Mouse (Mus musculus) testis, postnatal 14 days (tissue): ENCODE results near the gene Abcb6.

Source experiments
- DNase-seq: peaks from one replicate; pipeline ENCODE4 v3.0.0; 2021; ENCODE audit warnings: low spot score

The Abcb6 gene

DNA sequence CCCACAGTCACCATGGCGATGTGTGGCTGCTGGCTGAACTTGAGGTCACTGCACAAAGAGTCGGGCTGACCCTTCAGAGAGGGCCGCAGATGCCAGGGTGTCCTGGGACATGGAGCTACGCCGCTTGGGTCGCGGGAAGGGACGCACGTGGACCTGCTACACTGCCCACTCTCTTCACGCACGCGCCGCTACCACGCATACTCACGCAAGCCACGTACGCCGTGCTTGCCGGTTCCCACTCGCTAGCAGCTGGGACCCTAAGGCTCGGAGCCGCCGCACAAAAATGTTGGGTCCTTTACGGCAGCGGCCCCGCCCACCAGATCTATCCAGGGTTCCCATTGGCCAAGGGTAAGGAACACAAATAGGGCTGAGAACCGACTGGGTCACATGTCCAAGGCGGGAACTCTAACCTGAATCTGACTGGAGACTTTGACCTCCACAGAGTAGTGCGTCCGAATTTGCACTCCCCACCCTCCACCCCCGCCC, at the start of gene Abcb6:
Gene Abcb6, minus strand, starts transcription at position 288 of the 486 bp plus-strand sequence.
- DNase-seq, result peak; percentile 88

- DNase-seq, result no peak
Observed at GRCm38 (mm10) chr1:75229158-75229557, 49.0 kb upstream of the Abcb6 start.

GRCm38 (mm10) chr1:75227653-75228052, 47.5 kb upstream of the Abcb6 start:
- DNase-seq, result no peak

GRCm38 (mm10) chr1:75226138-75226537, 45.9 kb upstream of the Abcb6 start:
- no peak for DNase-seq

DNA sequence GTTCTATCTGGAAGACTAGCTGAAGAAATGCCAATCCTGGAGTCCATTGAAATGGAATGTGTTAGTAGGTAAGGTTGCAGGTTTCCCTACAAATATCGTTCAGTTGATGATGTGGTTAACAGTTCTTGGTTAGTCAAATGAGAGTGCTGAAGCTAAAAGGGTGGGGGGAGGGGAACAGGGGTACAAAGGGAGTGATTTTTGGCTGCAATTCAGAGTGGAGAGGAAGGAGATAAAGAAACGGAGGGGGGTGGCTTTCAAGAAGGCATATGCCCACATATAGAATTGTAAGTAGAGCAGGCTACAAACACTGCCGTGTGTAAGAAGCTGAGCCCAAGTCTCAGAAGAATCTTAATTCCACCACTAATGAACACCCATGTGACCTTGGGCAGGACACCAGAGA, 45.3 kb upstream of the Abcb6 start:
- no peak for DNase-seq

GRCm38 (mm10) chr1:75223532-75223931, 43.3 kb upstream of the Abcb6 start:
- no peak for DNase-seq

DNA sequence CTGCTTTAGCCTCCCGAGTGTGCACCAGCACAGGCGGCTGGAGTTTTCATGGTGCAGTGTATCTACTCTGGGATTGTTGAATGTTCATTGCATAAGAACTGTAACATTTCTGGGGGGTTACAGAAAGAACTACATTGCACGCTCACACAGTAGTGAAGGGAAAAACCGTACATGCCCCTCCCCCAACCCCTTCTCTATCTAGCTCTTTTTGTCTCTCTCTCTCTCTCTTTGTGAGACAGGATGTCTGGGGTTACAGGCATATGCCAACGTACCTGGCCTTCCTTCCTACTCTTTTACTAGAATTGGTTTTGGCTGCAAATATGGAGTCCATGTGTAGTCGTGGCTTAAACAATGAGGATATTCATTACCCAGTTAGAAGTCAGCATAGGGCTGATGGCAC, 42.7 kb upstream of the Abcb6 start:
- DNase-seq, result no peak

GRCm38 (mm10) chr1:75221538-75221937, 41.3 kb upstream of the Abcb6 start:
- DNase-seq, result no peak

DNA sequence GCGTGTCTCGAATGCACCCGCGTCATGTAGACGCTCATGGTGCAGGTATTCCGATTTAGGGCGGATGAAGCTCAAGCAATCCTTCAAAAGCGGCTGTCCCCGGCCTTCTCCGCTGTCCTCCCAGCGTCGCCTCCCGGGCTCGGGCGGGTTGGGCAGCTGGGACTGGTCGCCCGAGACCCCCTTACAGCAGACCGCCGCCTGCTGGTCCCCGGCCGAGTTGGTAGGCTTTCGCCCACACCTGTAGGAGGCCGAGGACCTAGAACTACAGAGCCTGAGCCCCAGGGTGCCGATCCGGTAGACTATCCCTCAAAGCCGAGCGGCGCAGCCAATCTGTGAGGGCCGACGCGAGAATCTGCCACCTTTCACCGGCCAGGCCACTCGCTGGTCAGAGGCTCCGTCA, 39.3 kb upstream of the Abcb6 start, which contains the start of gene Tuba4a:
Gene Tuba4a, minus strand, starts transcription at position 335 of the 400 bp plus-strand sequence.
- DNase-seq, result no peak

- peak; percentile 76 for DNase-seq
Observed at GRCm38 (mm10) chr1:75219078-75219477, 38.9 kb upstream of the Abcb6 start.

DNA sequence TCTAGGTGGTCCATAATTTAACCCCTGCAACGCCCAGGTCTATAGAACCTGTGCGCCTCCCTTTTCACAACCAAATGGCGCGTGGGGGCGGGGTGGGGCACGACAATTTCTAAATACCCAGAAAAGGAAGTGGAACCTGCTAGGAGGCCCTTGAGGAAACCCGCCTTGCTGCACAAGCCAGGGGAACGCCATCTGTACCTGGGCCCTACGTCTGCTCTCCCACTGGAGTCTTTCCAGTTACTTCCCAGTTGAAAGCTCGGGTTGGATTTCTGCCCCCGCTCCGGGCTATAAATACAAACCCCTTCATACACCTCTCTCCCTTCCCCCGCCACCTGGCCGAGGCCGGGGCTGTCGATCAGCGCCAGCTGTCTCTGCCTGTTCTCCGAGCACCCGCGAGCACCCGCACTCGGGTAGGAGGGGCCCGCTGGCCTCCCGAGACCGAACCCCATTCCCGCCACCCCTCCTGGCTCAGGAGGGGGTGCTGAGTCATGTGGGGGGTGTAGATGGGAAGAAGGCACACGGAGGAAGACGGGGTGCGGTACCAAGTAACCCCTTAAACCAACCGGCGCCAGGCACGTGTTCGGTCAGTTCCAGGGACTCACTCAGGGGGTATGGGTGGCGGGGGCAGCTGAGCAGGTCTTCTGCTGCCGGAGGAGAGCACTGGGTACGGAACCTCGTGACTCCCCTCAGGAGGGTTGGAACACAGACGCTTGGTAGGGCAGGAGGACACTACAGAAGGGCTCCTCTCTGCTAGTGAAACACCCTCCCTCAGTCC, 38.2 kb upstream of the Abcb6 start:
- no peak for DNase-seq

GRCm38 (mm10) chr1:75217893-75218226, 37.7 kb upstream of the Abcb6 start:
- DNase-seq, result no peak

DNA sequence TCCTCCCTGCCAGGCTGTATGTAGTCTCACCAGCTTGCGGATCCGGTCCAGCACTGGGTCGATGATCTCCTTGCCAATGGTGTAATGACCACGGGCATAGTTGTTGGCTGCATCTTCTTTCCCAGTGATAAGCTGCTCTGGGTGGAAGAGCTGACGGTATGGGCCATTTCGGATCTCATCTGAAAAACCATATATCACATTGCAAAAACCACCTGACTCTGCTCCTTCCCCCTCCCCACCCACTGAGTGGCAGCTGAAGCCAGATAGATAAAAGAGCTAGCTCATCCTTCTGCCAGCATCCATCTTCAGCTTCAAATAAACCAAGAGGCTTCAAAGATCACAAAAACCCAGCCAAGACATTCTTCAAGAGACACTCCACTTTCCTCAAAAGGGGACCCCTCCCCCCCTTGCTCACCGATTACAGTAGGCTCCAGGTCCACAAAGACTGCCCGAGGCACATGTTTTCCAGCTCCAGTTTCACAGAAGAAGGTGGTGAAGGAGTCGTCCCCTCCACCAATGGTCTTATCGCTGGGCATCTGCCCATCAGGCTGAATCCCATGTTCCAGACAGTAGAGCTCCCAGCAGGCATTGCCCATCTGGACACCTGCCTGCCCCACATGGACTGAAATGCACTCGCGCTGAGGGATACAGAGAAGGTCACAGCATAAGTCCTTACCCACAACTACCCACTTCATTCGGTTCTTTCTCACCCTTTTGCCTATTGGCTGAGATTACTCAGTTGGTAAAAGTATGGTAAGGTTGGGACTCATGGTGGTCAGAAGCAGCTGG, 36.8 kb upstream of the Abcb6 start:
- no peak for DNase-seq

DNA sequence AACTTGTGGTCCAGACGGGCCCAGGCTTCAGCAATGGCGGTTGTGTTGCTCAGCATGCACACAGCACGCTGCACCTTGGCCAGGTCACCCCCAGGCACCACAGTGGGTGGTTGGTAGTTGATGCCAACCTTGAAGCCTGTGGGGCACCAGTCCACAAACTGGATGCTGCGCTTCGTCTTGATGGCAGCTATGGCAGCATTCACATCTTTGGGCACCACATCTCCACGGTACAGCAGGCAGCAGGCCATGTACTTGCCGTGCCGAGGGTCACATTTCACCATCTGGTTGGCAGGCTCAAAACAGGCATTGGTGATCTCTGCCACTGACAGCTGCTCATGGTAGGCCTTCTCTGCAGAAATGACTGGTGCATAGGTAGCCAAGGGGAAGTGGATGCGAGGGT, 35.6 kb upstream of the Abcb6 start:
- DNase-seq, result no peak

GRCm38 (mm10) chr1:75214886-75215285, 34.7 kb upstream of the Abcb6 start:
- DNase-seq, result no peak

DNA sequence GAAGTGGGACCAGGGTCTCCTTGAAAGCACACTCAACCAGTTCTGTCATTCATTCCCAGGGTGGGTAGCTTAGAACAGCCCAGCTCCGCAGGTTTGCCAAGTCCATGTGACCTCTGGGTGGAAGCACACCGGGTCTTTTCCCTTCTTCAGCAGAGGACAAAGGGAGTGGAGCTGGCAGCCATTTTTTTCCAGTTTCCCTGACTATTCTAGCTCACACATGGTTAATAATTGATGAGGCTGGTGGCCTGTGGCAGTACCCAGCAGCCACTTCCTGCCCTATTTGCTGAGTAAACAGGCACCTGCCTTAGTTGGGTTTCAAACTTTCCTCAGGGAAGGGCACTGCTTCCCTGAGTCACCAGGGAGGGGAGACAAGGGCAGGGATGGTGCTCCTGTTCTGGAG, 34.2 kb upstream of the Abcb6 start:
- no peak for DNase-seq

DNA sequence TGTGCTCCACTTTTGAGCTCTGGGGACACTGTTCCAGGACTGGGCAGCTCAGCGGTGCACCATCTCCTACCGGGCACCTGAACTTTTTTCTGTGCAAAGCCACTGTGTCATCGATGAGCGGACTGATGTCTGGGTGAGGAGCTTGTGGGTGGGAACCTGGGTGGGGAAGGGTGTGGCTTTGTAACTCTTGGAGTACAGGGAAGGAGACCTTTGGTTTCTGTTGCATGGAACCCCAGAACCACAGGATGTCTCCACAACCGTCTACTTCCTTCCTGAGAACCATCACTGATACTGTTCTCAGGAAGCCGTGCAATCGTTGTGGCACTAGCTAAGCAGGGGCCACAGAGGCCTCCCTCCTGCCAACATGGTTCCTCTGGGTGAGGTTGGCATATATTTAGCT, 32.9 kb upstream of the Abcb6 start:
- DNase-seq, result no peak

DNA sequence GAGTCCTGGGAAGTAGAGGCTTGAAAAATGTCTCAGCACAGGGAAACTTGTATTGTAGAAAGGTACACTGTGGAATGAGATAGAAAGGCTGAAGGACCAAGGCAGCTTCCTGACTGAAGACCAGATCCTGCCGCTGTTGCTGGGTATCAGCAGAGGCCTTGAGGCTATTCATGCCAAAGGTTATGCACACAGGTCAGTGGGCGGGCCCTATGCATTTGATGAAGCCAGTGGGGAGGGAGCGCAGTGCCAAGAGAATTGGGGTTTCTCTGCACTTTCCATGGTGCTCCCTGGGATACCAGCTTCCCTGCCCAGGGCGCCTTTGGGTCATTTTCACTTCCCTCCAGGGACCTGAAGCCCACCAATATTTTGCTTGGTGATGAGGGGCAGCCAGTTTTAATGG, 32.4 kb upstream of the Abcb6 start:
- no peak for DNase-seq

- no peak for DNase-seq
Observed at GRCm38 (mm10) chr1:75211141-75211708, 31.0 kb upstream of the Abcb6 start.

DNA sequence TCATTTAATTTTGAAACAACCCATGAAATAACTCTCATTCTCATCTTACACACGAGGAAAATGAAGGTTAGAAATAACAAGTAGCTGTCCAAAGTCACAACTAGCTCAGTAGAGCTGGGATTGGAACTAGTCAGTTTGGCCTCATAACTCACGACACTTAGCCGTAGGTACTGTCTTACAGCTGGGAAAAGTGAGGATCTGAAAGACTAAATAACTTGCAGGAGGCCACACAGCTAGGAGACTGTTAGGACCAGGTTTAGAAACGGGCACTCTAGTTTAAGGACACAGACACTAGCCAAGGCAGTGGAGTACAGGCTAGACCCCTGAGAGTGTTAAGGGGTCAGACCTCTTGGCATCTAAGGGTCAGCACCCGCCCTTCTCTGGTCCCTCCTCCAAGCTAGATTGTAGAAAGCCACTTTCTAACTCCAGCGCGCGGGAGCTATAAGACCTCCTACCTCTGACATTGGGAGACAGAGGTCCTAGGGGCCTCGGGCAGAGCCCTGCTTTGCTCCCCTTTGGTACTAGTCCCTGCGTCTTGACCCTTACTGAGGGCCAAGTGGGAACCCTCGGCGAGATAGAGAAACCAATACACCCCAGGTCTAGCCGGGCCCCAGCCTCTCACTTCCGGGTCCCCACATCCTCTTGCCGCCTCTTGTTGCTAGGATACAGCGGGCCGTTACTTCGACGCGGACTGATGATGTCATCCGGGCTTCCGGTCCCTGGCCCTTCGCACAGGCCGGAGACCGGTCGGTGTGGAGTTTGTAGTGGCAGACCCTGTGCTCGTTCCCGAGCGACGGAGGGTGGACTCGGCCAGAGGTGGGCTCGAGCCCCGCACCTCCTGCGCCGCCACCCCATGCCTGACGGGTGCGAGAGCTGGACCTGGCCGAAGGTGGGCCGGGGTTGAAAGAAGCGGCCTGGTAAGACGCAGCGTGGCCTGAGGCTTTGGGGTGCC, 30.2 kb upstream of the Abcb6 start, which contains the start of the genes Glb1l and Stk16:
Gene Glb1l, minus strand, starts transcription at position 678 of the 952 bp plus-strand sequence.
Gene Stk16, plus strand, starts transcription at position 703 of the 952 bp plus-strand sequence.
- peak; percentile 97 for DNase-seq

- no peak for DNase-seq
Observed at GRCm38 (mm10) chr1:75208967-75209678, 28.9 kb upstream of the Abcb6 start.
